Mouse (Mus musculus): ENCODE results near the gene Arap2.

The Arap2 gene

GRCm38 (mm10) chr5:62636341-62636740, 129.6 kb downstream of the Arap2 start:
- in situ Hi-C loops (cut with MboI; ENCODE audit: low sequenced_read_pairs) = no loop called here

DNA sequence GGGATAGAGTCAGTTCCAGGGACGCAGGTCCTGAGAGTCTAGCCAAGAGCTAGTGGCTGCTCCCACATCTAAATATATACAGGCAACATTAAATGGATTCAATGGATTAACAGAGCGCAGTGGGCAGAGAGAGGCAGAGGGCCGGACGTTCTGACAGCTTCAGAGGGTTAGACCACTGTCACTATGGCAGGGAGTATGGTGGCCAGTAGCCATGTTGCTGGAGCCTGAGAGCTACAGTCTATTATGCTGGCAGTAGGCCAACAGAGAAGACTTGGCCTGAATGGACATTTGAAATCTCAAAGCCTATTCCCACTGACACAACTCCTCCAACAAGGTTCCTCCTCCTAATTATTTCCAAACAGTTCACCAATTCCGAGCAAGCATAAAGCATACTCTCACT, 137.1 kb downstream of the Arap2 start:
- in situ Hi-C loops (cut with MboI; ENCODE audit: low sequenced_read_pairs) = no loop called here

GRCm38 (mm10) chr5:62622848-62623479, 143.0 kb downstream of the Arap2 start:
- in situ Hi-C loops (cut with MboI; ENCODE audit: low sequenced_read_pairs) = no loop called here

DNA sequence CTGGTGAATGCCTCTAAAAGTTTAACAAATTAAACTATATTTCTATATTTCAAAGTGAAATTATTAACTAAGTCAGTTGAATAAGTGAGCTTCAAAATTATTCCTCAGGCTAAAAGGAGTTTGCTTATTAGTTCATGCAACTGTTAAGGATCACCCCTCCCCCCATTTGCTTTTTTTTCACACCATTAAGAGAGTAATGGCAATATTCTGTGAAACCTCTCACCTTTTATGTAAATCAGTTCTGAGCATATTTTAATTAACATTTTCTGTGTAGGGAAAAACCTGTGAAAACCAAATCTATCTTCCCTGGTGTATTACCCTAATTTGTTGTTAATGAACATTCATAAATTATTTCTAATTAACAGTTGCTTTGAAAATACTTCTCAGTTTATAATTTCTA, 147.7 kb downstream of the Arap2 start:
- in situ Hi-C loops (cut with MboI; ENCODE audit: low sequenced_read_pairs) = no loop called here

- in situ Hi-C loops (cut with MboI; ENCODE audit: low sequenced_read_pairs) = no loop called here
Measured at GRCm38 (mm10) chr5:62611990-62612389, 154.0 kb downstream of the Arap2 start.

DNA sequence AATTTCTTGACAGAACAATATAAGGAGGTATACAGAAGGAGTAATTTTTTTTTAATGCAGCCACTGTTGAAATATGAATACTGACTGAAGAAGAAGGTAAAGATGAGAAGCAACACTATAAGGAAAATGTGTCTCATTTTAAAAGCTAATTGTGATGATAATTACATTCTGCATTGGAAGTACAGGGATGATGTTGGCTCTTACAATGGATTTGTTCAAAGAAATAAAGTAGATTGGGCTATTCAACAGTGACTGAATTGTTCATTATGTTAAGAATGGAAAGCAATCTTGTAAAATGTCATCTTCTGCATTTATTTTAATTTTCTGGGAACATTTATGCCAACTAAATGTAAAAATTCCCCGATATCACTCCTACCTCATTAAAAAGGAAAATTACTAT, 178.6 kb downstream of the Arap2 start:
- in situ Hi-C loops (cut with MboI; ENCODE audit: low sequenced_read_pairs) = no loop called here

DNA sequence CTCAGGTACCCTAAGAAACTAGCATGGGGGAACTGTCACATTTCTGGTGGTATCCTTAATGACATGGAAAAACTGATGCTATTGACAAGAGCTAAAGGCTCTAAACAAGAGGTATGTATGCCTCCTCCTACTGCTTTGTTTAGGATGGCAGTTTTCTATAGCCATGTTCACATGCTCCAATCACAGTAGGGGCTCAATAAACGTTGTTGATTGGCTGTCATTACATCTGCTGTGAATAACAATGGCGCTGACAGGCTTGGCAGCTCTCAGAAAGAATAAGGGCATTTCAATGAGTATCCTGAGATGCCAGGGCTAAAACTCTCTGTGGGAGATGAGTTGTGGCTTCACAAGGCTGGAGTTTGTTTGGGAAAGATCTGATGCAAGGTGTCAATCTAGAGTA, 183.3 kb downstream of the Arap2 start:
- in situ Hi-C loops (cut with MboI; ENCODE audit: low sequenced_read_pairs) = no loop called here

DNA sequence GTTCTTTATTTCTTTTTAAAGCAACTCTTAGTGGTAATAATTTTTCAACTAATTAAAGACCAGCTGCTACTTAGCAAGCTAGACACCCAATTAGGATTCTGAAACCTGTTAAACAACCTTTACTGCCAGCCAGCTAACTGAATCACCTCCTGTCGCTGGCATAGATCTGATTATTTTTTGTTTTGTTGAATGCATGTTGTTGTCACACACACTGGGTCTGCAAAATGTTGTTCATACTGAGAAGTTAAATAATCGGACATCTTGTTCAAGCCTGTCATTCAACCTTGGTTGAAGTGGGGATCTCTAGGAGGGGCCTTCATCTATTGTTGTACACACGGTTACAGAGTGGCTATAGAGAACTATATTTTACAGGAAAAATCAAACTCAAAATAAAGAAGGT, 184.3 kb downstream of the Arap2 start:
- in situ Hi-C loops (cut with MboI; ENCODE audit: low sequenced_read_pairs) = no loop called here

GRCm38 (mm10) chr5:62574336-62574844, 191.6 kb downstream of the Arap2 start:
- in situ Hi-C loops (cut with MboI; ENCODE audit: low sequenced_read_pairs) = no loop called here

All from CH12F3 (cell line).